Mouse (Mus musculus) ES-Bruce4 (cell line): Measurements from ENCODE around the gene Gm37596.
"Not testable (repeated sequence)": the region's sequence is repeated elsewhere in the genome, so short reads cannot be mapped to it uniquely, and the experiment has no call there.

Experiments used
- CTCF ChIP-seq: IDR thresholded peaks from one replicate; pipeline ENCODE4 v1.8.1; 2011; ENCODE audit warnings: low read depth, low read length
- POLR2A ChIP-seq: IDR thresholded peaks from one replicate; pipeline ENCODE4 v1.8.1; 2011; ENCODE audit warnings: low read length; ENCODE audit not compliant: insufficient read depth

DNA sequence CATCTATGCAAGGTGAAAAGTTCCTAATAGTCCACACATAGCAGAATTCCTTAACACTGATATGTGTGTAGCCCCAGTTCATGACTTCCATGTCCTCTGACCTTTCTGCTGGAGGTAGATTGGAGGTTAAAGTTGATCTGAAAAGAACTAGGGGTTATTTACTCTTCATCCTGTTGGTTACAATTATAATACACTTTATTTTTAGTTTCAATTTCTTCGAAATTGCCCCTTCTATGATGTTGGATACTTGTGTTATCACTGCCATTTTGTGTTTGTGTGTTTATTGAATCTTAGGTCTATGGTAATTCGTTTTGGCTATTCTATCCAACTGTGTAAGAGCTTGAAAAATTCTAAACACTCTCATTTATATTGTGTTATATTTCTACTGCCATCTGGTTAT, at the start of gene Gm37596:
- not testable (repeated sequence) for TF ChIP-seq CTCF, POLR2A
